Mouse (Mus musculus) liver, embryonic 14.5 days (tissue): ENCODE measurements around the gene Creg1.

ENCODE experiments used
- CTCF ChIP-seq: IDR thresholded peaks from 2 replicates; pipeline ENCODE4 v1.5.1; 2016; ENCODE audit warnings: antibody characterized with exemption, low read depth, control low read depth
- EP300 ChIP-seq: IDR thresholded peaks from 2 replicates; pipeline ENCODE4 v1.6.1; 2016; ENCODE audit warnings: antibody characterized with exemption, low read depth

- TF ChIP-seq EP300 (no peak), CTCF (no peak)
These were observed 45.6 kb upstream of the Creg1 start for GRCm38 (mm10) chr1:165717711-165718542.
